ENCODE assay signal across 16 mouse cellular contexts in genomic region chr3:88630018-88630417, GRCm38 (mm10). TPM values are rescaled to one million over a fixed set of nuclear protein-coding genes. Genes with fewer than 3 reads are reported as not detected.
DNase-seq lines count a peak whose midpoint lies in the region; ATAC-seq and TF ChIP-seq lines count a peak whose summit lies in the region.
"Had no signal": no experiment of that assay in that cellular context is flagged by ENCODE, and none has a peak within 500 bp of the region (broad histone marks: within the 10 kb centered on the region; RNA-seq: fewer than 3 reads in every experiment).

No protein-coding gene starts in this region.

- H3K4me2 ChIP-seq in forebrain, postnatal 0 days (ENCODE audit: low read depth) = no peak overlapping the region
- H3K4me2 ChIP-seq in forebrain, embryonic 13.5 days = no peak overlapping the region
- H3K4me2 ChIP-seq in kidney, embryonic 15.5 days = no peak overlapping the region
- no peak overlapping the region for H3K4me2 ChIP-seq in kidney, embryonic 14.5 days (replicated peaks; ENCODE audit: low read depth, low read length)
- H3K4me2 ChIP-seq in lung, postnatal 0 days (replicated peaks; ENCODE audit: low read depth, low read length) = no peak overlapping the region
- H3K4me2 ChIP-seq: forebrain, embryonic 15.5 days; hindbrain, embryonic 12.5 days had no signal

- no peak overlapping the region for H3K9ac ChIP-seq in forebrain, postnatal 0 days
- H3K9ac ChIP-seq in forebrain, embryonic 13.5 days = no peak overlapping the region
- H3K9ac ChIP-seq in kidney, embryonic 15.5 days = no peak overlapping the region
- no peak overlapping the region for H3K9ac ChIP-seq in kidney, embryonic 14.5 days (ENCODE audit: low read depth, low read length)
- no peak overlapping the region for H3K9ac ChIP-seq in lung, postnatal 0 days (replicated peaks; ENCODE audit: low read depth)
- H3K9ac ChIP-seq: forebrain, embryonic 15.5 days had no signal

- no peak for TF ChIP-seq EP300 in lung, postnatal 0 days (IDR thresholded peaks at IDR 0.05)

- WGBS in forebrain, postnatal 0 days = 80% methylated on average over 9 of the region's 9 CpGs
- 80% methylated on average over 9 of the region's 9 CpGs for WGBS in forebrain, embryonic 13.5 days
- 71% methylated on average over 9 of the region's 9 CpGs for WGBS in kidney, embryonic 15.5 days
- 74% methylated on average over 9 of the region's 9 CpGs for WGBS in kidney, embryonic 14.5 days
- 55% methylated on average over 9 of the region's 9 CpGs for WGBS in lung, postnatal 0 days

- H3K36me3 ChIP-seq in forebrain, postnatal 0 days (ENCODE audit: insufficient read depth) = peaks cover 60% of the 10 kb centered on the region
- peaks cover 76% of the 10 kb centered on the region for H3K36me3 ChIP-seq in forebrain, embryonic 13.5 days (ENCODE audit: poor library complexity, severe bottlenecking)
- H3K36me3 ChIP-seq in kidney, embryonic 15.5 days = peaks cover 79% of the 10 kb centered on the region
- peaks cover 64% of the 10 kb centered on the region for H3K36me3 ChIP-seq in kidney, embryonic 14.5 days (ENCODE audit: control insufficient read depth, insufficient read depth, low read length)
- peaks cover 43% of the 10 kb centered on the region for H3K36me3 ChIP-seq in lung, postnatal 0 days (ENCODE audit: insufficient read depth, low read length)

- H3K27me3 ChIP-seq in forebrain, postnatal 0 days (ENCODE audit: insufficient read depth, low read length) = no peaks in the 10 kb centered on the region
- H3K27me3 ChIP-seq in forebrain, embryonic 13.5 days = no peaks in the 10 kb centered on the region
- H3K27me3 ChIP-seq in kidney, embryonic 15.5 days = no peaks in the 10 kb centered on the region
- no peaks in the 10 kb centered on the region for H3K27me3 ChIP-seq in kidney, embryonic 14.5 days (ENCODE audit: control insufficient read depth, insufficient read depth, low read length)
- H3K27me3 ChIP-seq in lung, postnatal 0 days (replicated peaks; ENCODE audit: insufficient read depth, low read length) = no peaks in the 10 kb centered on the region
- H3K27me3 ChIP-seq: forebrain, embryonic 15.5 days; hindbrain, embryonic 12.5 days had no signal

- H3K9me3 ChIP-seq in forebrain, postnatal 0 days (ENCODE audit: low read length) = no peaks in the 10 kb centered on the region
- no peaks in the 10 kb centered on the region for H3K9me3 ChIP-seq in forebrain, embryonic 13.5 days (replicated peaks)
- no peaks in the 10 kb centered on the region for H3K9me3 ChIP-seq in kidney, embryonic 15.5 days (replicated peaks)
- H3K9me3 ChIP-seq in kidney, embryonic 14.5 days (ENCODE audit: control insufficient read depth, low read length) = no peaks in the 10 kb centered on the region
- no peaks in the 10 kb centered on the region for H3K9me3 ChIP-seq in lung, postnatal 0 days (ENCODE audit: low read length)
- H3K9me3 ChIP-seq: forebrain, embryonic 15.5 days; hindbrain, embryonic 12.5 days had no signal

- H3K4me3 ChIP-seq in forebrain, postnatal 0 days (ENCODE audit: low read depth, low read length) = no peak overlapping the region
- H3K4me3 ChIP-seq in forebrain, embryonic 13.5 days = no peak overlapping the region
- H3K4me3 ChIP-seq in kidney, embryonic 15.5 days (replicated peaks) = no peak overlapping the region
- H3K4me3 ChIP-seq in kidney, embryonic 14.5 days (ENCODE audit: low read length) = no peak overlapping the region
- no peak overlapping the region for H3K4me3 ChIP-seq in lung, postnatal 0 days (ENCODE audit: low read depth, low read length)
- H3K4me3 ChIP-seq: forebrain, embryonic 15.5 days; hindbrain, embryonic 12.5 days had no signal

- no peak for TF ChIP-seq CTCF in forebrain, postnatal 0 days (IDR thresholded peaks at IDR 0.05; ENCODE audit: low read depth)
- no peak for TF ChIP-seq CTCF in lung, postnatal 0 days (IDR thresholded peaks at IDR 0.05)

- DNase-seq in forebrain, postnatal 0 days = no peak
- DNase-seq in lung, postnatal 0 days (ENCODE audit: low spot score) = no peak
- no peak for DNase-seq in lung, postnatal 14 days
- peak; percentile 23 for DNase-seq in mesoderm, embryonic 11.5 days (ENCODE audit: low read depth, low spot score)
- DNase-seq in thymus, postnatal 0 days (ENCODE audit: low spot score) = no peak
- DNase-seq: cerebellum, adult 11 months; embryo, embryonic 11 days; kidney, postnatal 4 days; thymus, postnatal 25 days had no signal

- H3K4me1 ChIP-seq in forebrain, postnatal 0 days (ENCODE audit: insufficient read depth) = peaks cover 3% of the 10 kb centered on the region; the same call in 1 of the 2 replicates
- H3K4me1 ChIP-seq in forebrain, embryonic 13.5 days = peaks cover 49% of the 10 kb centered on the region
- peaks cover 57% of the 10 kb centered on the region for H3K4me1 ChIP-seq in kidney, embryonic 15.5 days
- H3K4me1 ChIP-seq in kidney, embryonic 14.5 days (ENCODE audit: control insufficient read depth, insufficient read depth, low read length) = peaks cover 18% of the 10 kb centered on the region
- H3K4me1 ChIP-seq in lung, postnatal 0 days (ENCODE audit: insufficient read depth, low read depth, low read length) = peaks cover 25% of the 10 kb centered on the region; the same call in 1 of the 2 replicates

- 0 out of 2 replicates have a peak, but pooled peaks have one; percentile 13 for ATAC-seq in forebrain, postnatal 0 days
- ATAC-seq in forebrain, embryonic 13.5 days = no peak
- no peak for ATAC-seq in kidney, embryonic 15.5 days (replicated peaks; ENCODE audit: low FRiP score)
- no peak for ATAC-seq in kidney, embryonic 14.5 days (ENCODE audit: low FRiP score, low TSS enrichment)
- ATAC-seq in lung, postnatal 0 days = no peak
- ATAC-seq: forebrain, embryonic 15.5 days had no signal

- H3K27ac ChIP-seq in forebrain, postnatal 0 days (ENCODE audit: low read depth, low read length) = no peak overlapping the region
- H3K27ac ChIP-seq in forebrain, embryonic 13.5 days = no peak overlapping the region
- H3K27ac ChIP-seq in kidney, embryonic 15.5 days = peak overlapping the region; percentile 59
- H3K27ac ChIP-seq in kidney, embryonic 14.5 days (ENCODE audit: low read depth, low read length) = no peak overlapping the region
- peak overlapping the region; percentile 65; the same call in 1 of the 2 replicates for H3K27ac ChIP-seq in lung, postnatal 0 days (ENCODE audit: low read length)
- H3K27ac ChIP-seq: forebrain, embryonic 15.5 days had no signal

RNA-seq across cellular contexts. Expression of gene Rxfp4, which starts 22.9 kb away (rescaled TPM):
- total RNA-seq in forebrain, postnatal 0 days (2014; rRNA removed) = not detected in 2 replicates
- not detected in 2 replicates for polyA plus RNA-seq in forebrain, postnatal 0 days (2015; fragmentation: Nextera tagmentation; extraction: Ambion mirVana)
- not detected in 2 replicates for polyA plus RNA-seq in forebrain, embryonic 13.5 days (2015; fragmentation: Nextera tagmentation; extraction: Ambion mirVana)
- not detected in 2 replicates for polyA plus RNA-seq in kidney, embryonic 15.5 days (2015; fragmentation: Nextera tagmentation; extraction: Ambion mirVana)
- not detected in 2 replicates for polyA plus RNA-seq in kidney, embryonic 14.5 days (2014; fragmentation: Nextera tagmentation; extraction: Ambion mirVana)
- 0.61 and 0.92 TPM in 2 replicates for polyA plus RNA-seq in lung, postnatal 0 days (2015; fragmentation: Nextera tagmentation; extraction: Ambion mirVana)
- not detected in 2 replicates for polyA plus RNA-seq in thymus, postnatal 0 days (2015; fragmentation: Nextera tagmentation; extraction: Ambion mirVana)
- total RNA-seq: adrenal gland, adult 18-20 months; liver, adult 2 months had no signal
- polyA plus RNA-seq: forebrain, embryonic 15.5 days; hindbrain, embryonic 12.5 days; liver, adult 2 months had no signal

RNA-seq across cellular contexts. Expression of gene Arhgef2, which starts 24.3 kb away (rescaled TPM):
- 78.8 and 82.2 TPM in 2 replicates for total RNA-seq in forebrain, postnatal 0 days (2014; rRNA removed)
- polyA plus RNA-seq in forebrain, postnatal 0 days (2015; fragmentation: Nextera tagmentation; extraction: Ambion mirVana) = 37.1 and 66.7 TPM in 2 replicates
- 151 and 162 TPM in 2 replicates for polyA plus RNA-seq in forebrain, embryonic 13.5 days (2015; fragmentation: Nextera tagmentation; extraction: Ambion mirVana)
- polyA plus RNA-seq in kidney, embryonic 15.5 days (2015; fragmentation: Nextera tagmentation; extraction: Ambion mirVana) = 99.8 and 104 TPM in 2 replicates
- polyA plus RNA-seq in kidney, embryonic 14.5 days (2014; fragmentation: Nextera tagmentation; extraction: Ambion mirVana) = 110 and 127 TPM in 2 replicates
- polyA plus RNA-seq in lung, postnatal 0 days (2015; fragmentation: Nextera tagmentation; extraction: Ambion mirVana) = 170 and 229 TPM in 2 replicates
- polyA plus RNA-seq in thymus, postnatal 0 days (2015; fragmentation: Nextera tagmentation; extraction: Ambion mirVana) = 64.2 and 94.5 TPM in 2 replicates

RNA-seq across cellular contexts. Expression of gene Ssr2, which starts 54.3 kb away (rescaled TPM):
- total RNA-seq in forebrain, postnatal 0 days (2014; rRNA removed) = 170 and 254 TPM in 2 replicates
- 204 and 233 TPM in 2 replicates for polyA plus RNA-seq in forebrain, postnatal 0 days (2015; fragmentation: Nextera tagmentation; extraction: Ambion mirVana)
- polyA plus RNA-seq in forebrain, embryonic 13.5 days (2015; fragmentation: Nextera tagmentation; extraction: Ambion mirVana) = 139 and 143 TPM in 2 replicates
- polyA plus RNA-seq in kidney, embryonic 15.5 days (2015; fragmentation: Nextera tagmentation; extraction: Ambion mirVana) = 300 and 318 TPM in 2 replicates
- polyA plus RNA-seq in kidney, embryonic 14.5 days (2014; fragmentation: Nextera tagmentation; extraction: Ambion mirVana) = 260 and 303 TPM in 2 replicates
- 306 and 384 TPM in 2 replicates for polyA plus RNA-seq in lung, postnatal 0 days (2015; fragmentation: Nextera tagmentation; extraction: Ambion mirVana)
- 206 and 212 TPM in 2 replicates for polyA plus RNA-seq in thymus, postnatal 0 days (2015; fragmentation: Nextera tagmentation; extraction: Ambion mirVana)

RNA-seq across cellular contexts. Expression of gene Khdc4, which starts 55.6 kb away (rescaled TPM):
- 80.4 and 93.3 TPM in 2 replicates for total RNA-seq in forebrain, postnatal 0 days (2014; rRNA removed)
- 45.9 and 55.1 TPM in 2 replicates for polyA plus RNA-seq in forebrain, postnatal 0 days (2015; fragmentation: Nextera tagmentation; extraction: Ambion mirVana)
- 97.8 and 102 TPM in 2 replicates for polyA plus RNA-seq in forebrain, embryonic 13.5 days (2015; fragmentation: Nextera tagmentation; extraction: Ambion mirVana)
- polyA plus RNA-seq in kidney, embryonic 15.5 days (2015; fragmentation: Nextera tagmentation; extraction: Ambion mirVana) = 95.1 and 102 TPM in 2 replicates
- polyA plus RNA-seq in kidney, embryonic 14.5 days (2014; fragmentation: Nextera tagmentation; extraction: Ambion mirVana) = 58.1 and 103 TPM in 2 replicates
- polyA plus RNA-seq in lung, postnatal 0 days (2015; fragmentation: Nextera tagmentation; extraction: Ambion mirVana) = 42.3 and 49.4 TPM in 2 replicates
- polyA plus RNA-seq in thymus, postnatal 0 days (2015; fragmentation: Nextera tagmentation; extraction: Ambion mirVana) = 69.4 and 75.2 TPM in 2 replicates

Comparison
In these comparisons a context has a peak if more than half of its experiments do, and no peak if none do; other contexts are left out.
1. H3K27ac ChIP-seq: peak in kidney, embryonic 15.5 days (single experiment) and lung, postnatal 0 days (single experiment); none in forebrain, postnatal 0 days (single experiment), forebrain, embryonic 13.5 days (single experiment) and kidney, embryonic 14.5 days (single experiment).